Mouse (Mus musculus): Measurements from ENCODE around the gene Elof1.

GRCm38 (mm10) chr9:22076223-22076622 is 40.7 kb downstream of the Elof1 start:
- TF ChIP-seq TCF12 (IDR thresholded peaks at IDR 0.05; ENCODE audit: insufficient read depth, poor library complexity, severe bottlenecking) (no peak), POLR2A (IDR thresholded peaks at IDR 0.05; ENCODE audit: insufficient read length, low read depth) (no peak), MAX (IDR thresholded peaks at IDR 0.05; ENCODE audit: low read depth) (no peak), SRF (IDR thresholded peaks at IDR 0.05; ENCODE audit: control insufficient read depth, insufficient read length, low read depth) (no peak), MYOG (IDR thresholded peaks at IDR 0.05; ENCODE audit: control insufficient read depth in 1 of 3, insufficient read depth in 1 of 3, insufficient read length in 2 of 3, low read depth in 2 of 3) (no peak), POLR2AphosphoS2 (IDR thresholded peaks at IDR 0.05; ENCODE audit: insufficient read length, low read depth) (no peak), E2F4 (IDR thresholded peaks at IDR 0.05; ENCODE audit: insufficient read depth) (no peak), TCF3 (IDR thresholded peaks at IDR 0.05; ENCODE audit: insufficient read length, low read depth) (no peak), USF1 (IDR thresholded peaks at IDR 0.05; ENCODE audit: low read depth) (no peak), CEBPB (IDR thresholded peaks at IDR 0.05; ENCODE audit: insufficient read depth, poor library complexity, severe bottlenecking) (no peak), MYOD1 (IDR thresholded peaks at IDR 0.05; ENCODE audit: control insufficient read depth in 1 of 3, insufficient read length in 2 of 3, low read depth in 2 of 3) (no peak), REST (IDR thresholded peaks at IDR 0.05; ENCODE audit: insufficient read depth, insufficient read length) (no peak)
